Mouse (Mus musculus): ENCODE results near the gene Fundc1. TPM values are rescaled to one million over a fixed set of nuclear protein-coding genes. Genes with fewer than 3 reads are reported as not detected.
A peak's percentile ranks its signal among the peaks of the same experiment; 100 is the strongest.

The Fundc1 gene
- polyA plus RNA-seq, 1 experiment from 2014 or later = 57.7 TPM

DNA sequence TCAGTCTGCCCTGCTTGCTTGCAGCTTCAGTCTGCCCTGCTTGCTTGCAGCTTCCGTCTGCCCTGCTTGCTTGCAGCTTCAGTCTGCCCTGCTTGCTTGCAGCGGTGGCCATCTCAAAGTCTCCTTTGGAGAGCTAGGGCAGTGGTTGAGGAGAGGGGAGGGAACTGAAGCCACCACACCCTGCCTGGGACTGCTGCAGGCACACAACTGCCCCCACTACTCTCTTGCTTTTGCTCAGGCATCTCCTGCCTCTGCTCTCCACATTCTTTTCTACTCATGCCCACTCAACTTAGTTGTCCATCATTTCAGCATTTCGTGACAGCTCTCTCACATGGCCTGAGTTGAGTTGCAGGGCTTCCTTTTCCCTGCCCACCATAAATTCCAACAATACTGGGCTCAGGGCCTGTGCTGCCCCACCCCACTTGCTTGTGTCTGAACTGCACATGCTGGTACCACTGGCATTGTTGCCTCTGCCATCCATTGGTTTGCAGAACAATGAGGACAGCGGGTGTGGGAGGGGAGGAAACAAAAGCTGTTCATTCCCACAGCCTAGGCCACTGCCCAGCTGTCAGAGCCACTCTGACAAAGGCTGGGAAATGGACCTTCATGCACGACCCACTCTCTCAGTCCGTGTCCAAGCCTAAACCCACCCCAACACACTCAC, 24.9 kb downstream of the Fundc1 start:
- H3K4me1 ChIP-seq = no peaks in the 10 kb centered on the region
- no peak overlapping the region for H3K4me2 ChIP-seq
- no peak overlapping the region for H3K4me3 ChIP-seq (replicated peaks)
- H3K9ac ChIP-seq = no peak overlapping the region
- H3K36me3 ChIP-seq = no peaks in the 10 kb centered on the region
- H3K9me3 ChIP-seq (replicated peaks) = no peaks in the 10 kb centered on the region
- H3K27me3 ChIP-seq = no peaks in the 10 kb centered on the region
- no peak overlapping the region for H3K27ac ChIP-seq
- ATAC-seq (replicated peaks; ENCODE audit: low FRiP score) = peak; percentile 29; the same call in 1 of the 2 replicates
- 36% methylated on average over 6 of the region's 6 CpGs for WGBS

DNA sequence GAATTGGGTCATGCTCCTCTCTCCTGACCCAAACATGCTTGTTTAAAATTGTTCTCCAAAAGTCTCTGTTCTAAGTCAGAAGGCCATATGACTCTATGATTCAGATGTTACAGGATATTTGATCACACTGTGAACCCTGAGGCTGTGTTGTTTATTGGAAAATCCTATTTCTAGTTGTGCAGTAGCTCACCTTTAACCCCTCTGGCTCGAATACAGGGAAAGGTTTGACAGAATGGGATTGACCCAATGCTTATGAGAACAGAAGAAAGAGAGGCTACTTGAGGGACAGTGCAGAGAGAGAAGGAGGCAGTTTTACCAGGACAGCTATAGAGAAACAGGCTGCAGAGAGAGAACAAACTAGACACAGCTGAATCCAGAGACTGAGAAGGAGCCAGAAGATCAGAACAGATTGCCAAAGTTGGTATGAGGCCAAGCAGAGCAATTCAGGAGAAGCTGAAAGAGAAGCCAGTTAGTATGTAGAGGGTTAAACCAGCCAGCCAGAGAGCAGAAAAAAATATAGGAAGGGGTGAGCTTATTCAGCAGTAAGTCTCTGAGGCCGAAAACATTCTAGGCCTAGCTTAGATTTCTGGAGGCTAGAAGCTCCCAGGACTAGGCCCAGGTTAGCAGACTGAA, 27.1 kb downstream of the Fundc1 start:
- H3K4me3 ChIP-seq (replicated peaks) = no peak overlapping the region
- no peaks in the 10 kb centered on the region for H3K36me3 ChIP-seq
- H3K9ac ChIP-seq = no peak overlapping the region
- H3K4me1 ChIP-seq = no peaks in the 10 kb centered on the region
- H3K9me3 ChIP-seq (replicated peaks) = no peaks in the 10 kb centered on the region
- WGBS = 47% methylated on average over 2 of the region's 2 CpGs
- H3K4me2 ChIP-seq = no peak overlapping the region
- no peaks in the 10 kb centered on the region for H3K27me3 ChIP-seq
- ATAC-seq (replicated peaks; ENCODE audit: low FRiP score) = no peak
- H3K27ac ChIP-seq = no peak overlapping the region

DNA sequence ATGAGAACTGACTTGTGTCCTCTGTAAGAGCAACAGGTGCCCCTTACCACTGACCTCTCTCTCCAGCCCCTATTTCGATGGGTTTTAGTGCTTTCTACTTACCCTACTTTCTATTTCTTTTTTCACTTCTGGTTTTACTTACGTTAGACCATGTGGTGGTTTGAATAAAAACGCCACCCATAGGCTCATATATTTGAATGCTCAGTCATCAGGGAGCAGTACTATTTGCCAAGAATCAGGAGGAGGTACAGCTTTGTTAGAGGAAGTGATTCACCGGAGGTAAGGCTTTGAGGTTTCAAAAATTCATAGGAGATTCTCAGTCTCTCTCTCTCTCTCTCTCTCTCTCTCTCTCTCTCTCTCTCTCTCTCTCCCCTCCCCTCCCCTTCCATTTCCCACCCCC, 34.4 kb downstream of the Fundc1 start:
- 84% methylated on average over 4 of the region's 4 CpGs for WGBS

DNA sequence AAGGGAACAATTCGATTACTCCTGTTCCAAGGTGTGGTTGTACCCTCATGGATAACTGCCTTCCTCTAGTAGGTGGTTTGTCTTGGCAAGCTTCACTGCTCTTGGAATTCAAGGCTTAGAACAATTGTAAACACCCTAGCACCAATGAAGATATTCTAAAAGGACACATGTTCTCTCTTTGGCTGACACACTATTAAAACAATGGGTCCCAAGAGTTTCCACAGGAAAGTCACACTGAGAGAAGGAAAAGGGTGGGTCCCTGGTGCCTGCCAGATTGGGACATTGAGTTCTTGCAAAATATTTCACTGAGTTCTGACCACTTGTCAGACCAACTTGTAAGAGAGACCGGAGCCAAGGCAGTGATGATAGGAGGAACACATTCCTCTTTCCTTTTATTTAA, 45.1 kb downstream of the Fundc1 start:
- Histone ChIP-seq H3K27ac (no peak overlapping the region), H3K9ac (no peak overlapping the region), H3K9me3 (replicated peaks) (no peaks in the 10 kb centered on the region), H3K4me1 (no peaks in the 10 kb centered on the region), H3K4me2 (no peak overlapping the region), H3K4me3 (replicated peaks) (no peak overlapping the region), H3K36me3 (no peaks in the 10 kb centered on the region), H3K27me3 (no peaks in the 10 kb centered on the region)
- ATAC-seq (replicated peaks; ENCODE audit: low FRiP score) = no peak
- WGBS = 77% methylated on average over 2 of the region's 2 CpGs

More for the DNA sequence above, 34.4 kb downstream of the Fundc1 start:
- Histone ChIP-seq H3K9me3 (replicated peaks) (no peaks in the 10 kb centered on the region), H3K4me2 (no peak overlapping the region), H3K27ac (no peak overlapping the region), H3K27me3 (no peaks in the 10 kb centered on the region), H3K4me1 (no peaks in the 10 kb centered on the region), H3K9ac (no peak overlapping the region), H3K4me3 (replicated peaks) (no peak overlapping the region), H3K36me3 (no peaks in the 10 kb centered on the region)
- ATAC-seq (replicated peaks; ENCODE audit: low FRiP score) = no peak

DNA sequence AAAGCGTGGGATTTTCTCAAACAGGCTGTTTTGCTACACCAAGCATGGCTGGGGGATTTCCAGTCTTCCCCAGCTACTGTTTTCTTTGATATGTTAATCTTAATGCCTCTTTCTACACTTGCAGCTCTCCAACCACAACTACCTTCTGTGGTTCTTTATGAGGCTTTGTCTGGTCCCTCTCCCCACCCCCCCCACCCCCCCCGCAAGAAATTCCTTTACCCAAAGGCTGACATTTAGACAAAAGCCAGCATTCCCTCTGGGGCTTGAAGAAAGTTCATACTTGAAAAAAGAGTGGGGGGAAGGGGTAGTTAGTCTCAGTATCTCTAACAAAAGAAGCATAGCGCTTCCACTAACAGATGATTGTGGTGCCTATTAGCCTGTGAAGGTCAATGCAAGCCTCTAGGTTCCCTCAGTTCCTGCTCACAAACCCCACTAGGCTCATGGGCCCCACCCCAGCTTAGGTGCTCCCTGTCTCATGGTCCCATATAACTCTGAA, 50.9 kb downstream of the Fundc1 start:
- Histone ChIP-seq H3K36me3 (no peaks in the 10 kb centered on the region), H3K27me3 (no peaks in the 10 kb centered on the region), H3K4me3 (replicated peaks) (no peak overlapping the region), H3K9ac (no peak overlapping the region), H3K4me2 (no peak overlapping the region), H3K9me3 (replicated peaks) (no peaks in the 10 kb centered on the region), H3K4me1 (no peaks in the 10 kb centered on the region), H3K27ac (no peak overlapping the region)
- ATAC-seq (replicated peaks; ENCODE audit: low FRiP score) = no peak
- 25% methylated on average over 3 of the region's 3 CpGs for WGBS

DNA sequence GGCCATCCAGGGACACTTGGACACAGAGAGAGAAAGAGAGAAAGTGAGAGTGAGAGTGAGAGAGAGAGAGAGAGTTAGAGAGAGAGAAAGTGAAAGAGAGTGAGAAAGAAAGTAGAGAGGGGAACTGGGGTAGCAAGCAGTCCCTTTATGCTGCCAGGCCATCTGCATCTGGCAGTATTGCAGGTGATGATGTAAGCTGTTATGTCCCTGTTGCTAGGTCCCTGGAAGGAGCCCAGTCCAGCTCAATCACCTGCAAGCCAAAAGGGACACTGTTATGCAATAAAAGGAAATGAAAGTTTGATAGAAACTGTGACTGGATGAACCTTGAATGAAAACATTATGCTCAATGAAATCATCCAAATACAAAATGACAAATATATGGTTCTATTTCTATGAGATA, 52.0 kb downstream of the Fundc1 start:
- H3K27ac ChIP-seq = no peak overlapping the region
- no peaks in the 10 kb centered on the region for H3K27me3 ChIP-seq
- H3K9me3 ChIP-seq (replicated peaks) = no peaks in the 10 kb centered on the region
- H3K4me3 ChIP-seq (replicated peaks) = no peak overlapping the region
- no peaks in the 10 kb centered on the region for H3K4me1 ChIP-seq
- no peaks in the 10 kb centered on the region for H3K36me3 ChIP-seq
- no peak overlapping the region for H3K4me2 ChIP-seq
- ATAC-seq (replicated peaks; ENCODE audit: low FRiP score) = no peak
- no peak overlapping the region for H3K9ac ChIP-seq

DNA sequence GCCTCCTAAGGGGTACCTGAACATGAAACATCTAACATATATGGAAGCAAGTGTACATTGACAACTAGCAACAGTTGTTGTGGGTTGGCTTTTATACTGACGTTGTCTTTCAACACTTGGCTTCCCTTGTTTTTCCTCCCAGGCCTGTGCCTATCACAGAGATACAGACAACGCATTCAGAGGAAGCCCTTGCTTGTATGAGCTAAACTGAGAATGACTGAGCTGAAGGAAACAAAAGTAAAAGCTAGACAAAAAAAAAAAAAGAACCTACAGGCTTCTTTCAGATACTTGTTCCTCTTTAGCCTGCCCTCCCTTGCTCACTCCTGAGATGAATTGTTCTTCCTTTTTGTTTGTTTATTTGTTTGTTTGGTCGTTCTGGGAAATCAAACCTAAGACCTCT, 58.1 kb downstream of the Fundc1 start:
- Histone ChIP-seq H3K4me3 (replicated peaks) (no peak overlapping the region), H3K36me3 (no peaks in the 10 kb centered on the region), H3K9ac (no peak overlapping the region), H3K27ac (no peak overlapping the region), H3K4me1 (no peaks in the 10 kb centered on the region), H3K4me2 (no peak overlapping the region), H3K27me3 (no peaks in the 10 kb centered on the region), H3K9me3 (replicated peaks) (no peaks in the 10 kb centered on the region)
- no peak for ATAC-seq (replicated peaks; ENCODE audit: low FRiP score)
- WGBS = 62% methylated on average over 3 of the region's 3 CpGs

DNA sequence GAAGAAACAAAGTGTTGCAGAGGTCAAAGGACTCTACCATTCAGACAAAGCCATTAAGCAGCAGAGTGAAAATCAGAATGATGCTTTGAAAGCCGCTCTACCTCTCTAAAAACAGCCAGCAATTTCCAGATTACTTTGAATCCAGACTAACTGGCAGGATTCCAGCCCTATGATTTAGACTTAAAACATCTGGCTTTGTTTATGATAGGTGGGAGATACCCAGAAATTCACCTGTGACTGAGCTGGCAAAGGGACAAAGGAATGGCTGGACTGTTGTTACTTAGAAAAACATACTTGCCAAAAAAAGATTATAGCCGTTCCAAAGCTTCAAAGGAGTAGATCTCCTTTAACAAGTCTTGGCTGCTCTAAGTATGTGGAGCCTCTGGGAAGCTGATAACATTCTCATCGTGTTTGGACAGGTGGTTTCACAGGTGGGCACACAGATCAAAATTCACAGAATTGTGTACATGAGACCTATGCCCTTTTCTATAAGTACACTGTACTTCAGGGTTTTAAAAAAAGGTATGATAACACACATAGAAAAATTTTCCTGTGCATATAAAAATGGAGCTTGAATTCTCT, 60.0 kb downstream of the Fundc1 start:
- Histone ChIP-seq H3K4me3 (replicated peaks) (no peak overlapping the region), H3K36me3 (no peaks in the 10 kb centered on the region), H3K9ac (no peak overlapping the region), H3K27me3 (no peaks in the 10 kb centered on the region), H3K27ac (no peak overlapping the region), H3K4me1 (no peaks in the 10 kb centered on the region), H3K9me3 (replicated peaks) (no peaks in the 10 kb centered on the region), H3K4me2 (no peak overlapping the region)
- WGBS = 58% methylated on average over 3 of the region's 3 CpGs
- ATAC-seq (replicated peaks; ENCODE audit: low FRiP score) = no peak

Measured in kidney, embryonic 15.5 days (tissue).